Mouse (Mus musculus): ENCODE measurements at regions not wholly inside any gene's neighbourhood (a gene's known extent, or its start where the extent isn't known, plus 50 kb on each side); places are given as distances from the start of the nearest gene placed in this dataset.
"Not testable (repeated sequence)": the region's sequence is repeated elsewhere in the genome, so short reads cannot be mapped to it uniquely, and the experiment has no call there.

- H3K9me3 ChIP-seq (replicated peaks): no peaks in the 10 kb centered on the region
- H3K9ac ChIP-seq: no peak overlapping the region
- H3K27me3 ChIP-seq: no peaks in the 10 kb centered on the region
- H3K4me2 ChIP-seq: no peak overlapping the region
- no peak for ATAC-seq
- no peak overlapping the region for H3K27ac ChIP-seq
- no peaks in the 10 kb centered on the region for H3K36me3 ChIP-seq (ENCODE audit: poor library complexity, severe bottlenecking)
- no peak overlapping the region for H3K4me3 ChIP-seq
- H3K4me1 ChIP-seq: no peaks in the 10 kb centered on the region
These were observed 628.0 kb downstream of the Cdh9 start for GRCm38 (mm10) chr15:17356586-17356985.

- Histone ChIP-seq H3K36me3 (ENCODE audit: poor library complexity, severe bottlenecking) (no peaks in the 10 kb centered on the region), H3K9ac (no peak overlapping the region), H3K27me3 (no peaks in the 10 kb centered on the region), H3K9me3 (replicated peaks) (no peaks in the 10 kb centered on the region), H3K4me3 (no peak overlapping the region), H3K4me1 (no peaks in the 10 kb centered on the region), H3K4me2 (no peak overlapping the region), H3K27ac (no peak overlapping the region)
- ATAC-seq: peak; percentile 81
- WGBS: 57% methylated on average over 2 of the region's 2 CpGs
These were observed 628.7 kb downstream of the Cdh9 start for GRCm38 (mm10) chr15:17357083-17357774.

- Histone ChIP-seq H3K4me3 (no peak overlapping the region), H3K36me3 (ENCODE audit: poor library complexity, severe bottlenecking) (no peaks in the 10 kb centered on the region), H3K9ac (no peak overlapping the region), H3K4me1 (no peaks in the 10 kb centered on the region), H3K9me3 (replicated peaks) (no peaks in the 10 kb centered on the region), H3K27ac (no peak overlapping the region), H3K4me2 (no peak overlapping the region), H3K27me3 (no peaks in the 10 kb centered on the region)
- WGBS: 94% methylated on average over 1 of the region's 1 CpGs
- ATAC-seq: no peak
These were observed 676.1 kb downstream of the Cdh9 start for GRCm38 (mm10) chr15:17404701-17405100.

GRCm38 (mm10) chr15:17427747-17428146 is 699.2 kb downstream of the Cdh9 start:
- Histone ChIP-seq H3K9me3 (replicated peaks) (no peaks in the 10 kb centered on the region), H3K27ac (no peak overlapping the region), H3K27me3 (no peaks in the 10 kb centered on the region), H3K4me2 (no peak overlapping the region), H3K4me1 (no peaks in the 10 kb centered on the region), H3K9ac (no peak overlapping the region), H3K36me3 (ENCODE audit: poor library complexity, severe bottlenecking) (no peaks in the 10 kb centered on the region), H3K4me3 (no peak overlapping the region)
- peak; percentile 43; the same call in 1 of the 2 replicates for ATAC-seq

- ATAC-seq: no peak
- Histone ChIP-seq H3K9me3 (replicated peaks) (no peaks in the 10 kb centered on the region), H3K4me3 (no peak overlapping the region), H3K27me3 (no peaks in the 10 kb centered on the region), H3K4me2 (no peak overlapping the region), H3K27ac (no peak overlapping the region), H3K4me1 (no peaks in the 10 kb centered on the region), H3K36me3 (ENCODE audit: poor library complexity, severe bottlenecking) (no peaks in the 10 kb centered on the region), H3K9ac (no peak overlapping the region)
- 63% methylated on average over 4 of the region's 4 CpGs for WGBS
These were observed 703.3 kb downstream of the Cdh9 start for GRCm38 (mm10) chr15:17431823-17432222.

GRCm38 (mm10) chr15:17435862-17436261 is 707.3 kb downstream of the Cdh9 start:
- Histone ChIP-seq H3K4me1 (no peaks in the 10 kb centered on the region), H3K27ac (no peak overlapping the region), H3K4me3 (no peak overlapping the region), H3K4me2 (no peak overlapping the region), H3K36me3 (ENCODE audit: poor library complexity, severe bottlenecking) (no peaks in the 10 kb centered on the region), H3K9ac (no peak overlapping the region), H3K27me3 (no peaks in the 10 kb centered on the region), H3K9me3 (replicated peaks) (no peaks in the 10 kb centered on the region)
- WGBS: 79% methylated on average over 1 of the region's 1 CpGs
- ATAC-seq: no peak

- Histone ChIP-seq H3K36me3 (ENCODE audit: poor library complexity, severe bottlenecking) (no peaks in the 10 kb centered on the region), H3K4me3 (no peak overlapping the region), H3K9ac (no peak overlapping the region), H3K27me3 (no peaks in the 10 kb centered on the region), H3K4me1 (no peaks in the 10 kb centered on the region), H3K4me2 (no peak overlapping the region), H3K27ac (no peak overlapping the region), H3K9me3 (replicated peaks) (no peaks in the 10 kb centered on the region)
- ATAC-seq: no peak
- 90% methylated on average over 4 of the region's 4 CpGs for WGBS
These were observed 719.7 kb downstream of the Cdh9 start for GRCm38 (mm10) chr15:17448218-17448617.

GRCm38 (mm10) chr15:17449736-17450135 is 721.2 kb downstream of the Cdh9 start:
- H3K4me2 ChIP-seq; H3K4me3 ChIP-seq; H3K27ac ChIP-seq; H3K4me1 ChIP-seq; H3K27me3 ChIP-seq; ATAC-seq; H3K9ac ChIP-seq; H3K9me3 ChIP-seq (replicated peaks); H3K36me3 ChIP-seq (ENCODE audit: poor library complexity, severe bottlenecking): not testable (repeated sequence)
- 97% methylated on average over 3 of the region's 3 CpGs for WGBS

GRCm38 (mm10) chr15:17467077-17467476 is 738.5 kb downstream of the Cdh9 start:
- H3K4me1 ChIP-seq: no peaks in the 10 kb centered on the region
- no peak overlapping the region for H3K27ac ChIP-seq
- no peak overlapping the region for H3K9ac ChIP-seq
- no peak overlapping the region for H3K4me2 ChIP-seq
- no peaks in the 10 kb centered on the region for H3K36me3 ChIP-seq (ENCODE audit: poor library complexity, severe bottlenecking)
- no peaks in the 10 kb centered on the region for H3K27me3 ChIP-seq
- WGBS: 82% methylated on average over 1 of the region's 1 CpGs
- no peaks in the 10 kb centered on the region for H3K9me3 ChIP-seq (replicated peaks)
- ATAC-seq: no peak
- no peak overlapping the region for H3K4me3 ChIP-seq

- no peak overlapping the region for H3K4me3 ChIP-seq
- H3K36me3 ChIP-seq (ENCODE audit: poor library complexity, severe bottlenecking): no peaks in the 10 kb centered on the region
- 35% methylated on average over 2 of the region's 2 CpGs for WGBS
- no peak overlapping the region for H3K27ac ChIP-seq
- no peak overlapping the region for H3K9ac ChIP-seq
- no peaks in the 10 kb centered on the region for H3K4me1 ChIP-seq
- H3K27me3 ChIP-seq: no peaks in the 10 kb centered on the region
- no peak for ATAC-seq
- H3K4me2 ChIP-seq: no peak overlapping the region
- H3K9me3 ChIP-seq (replicated peaks): no peaks in the 10 kb centered on the region
These were observed 765.0 kb downstream of the Cdh9 start for GRCm38 (mm10) chr15:17493561-17493960.
